Mouse (Mus musculus): ENCODE results near the gene Abcc10.

DNA sequence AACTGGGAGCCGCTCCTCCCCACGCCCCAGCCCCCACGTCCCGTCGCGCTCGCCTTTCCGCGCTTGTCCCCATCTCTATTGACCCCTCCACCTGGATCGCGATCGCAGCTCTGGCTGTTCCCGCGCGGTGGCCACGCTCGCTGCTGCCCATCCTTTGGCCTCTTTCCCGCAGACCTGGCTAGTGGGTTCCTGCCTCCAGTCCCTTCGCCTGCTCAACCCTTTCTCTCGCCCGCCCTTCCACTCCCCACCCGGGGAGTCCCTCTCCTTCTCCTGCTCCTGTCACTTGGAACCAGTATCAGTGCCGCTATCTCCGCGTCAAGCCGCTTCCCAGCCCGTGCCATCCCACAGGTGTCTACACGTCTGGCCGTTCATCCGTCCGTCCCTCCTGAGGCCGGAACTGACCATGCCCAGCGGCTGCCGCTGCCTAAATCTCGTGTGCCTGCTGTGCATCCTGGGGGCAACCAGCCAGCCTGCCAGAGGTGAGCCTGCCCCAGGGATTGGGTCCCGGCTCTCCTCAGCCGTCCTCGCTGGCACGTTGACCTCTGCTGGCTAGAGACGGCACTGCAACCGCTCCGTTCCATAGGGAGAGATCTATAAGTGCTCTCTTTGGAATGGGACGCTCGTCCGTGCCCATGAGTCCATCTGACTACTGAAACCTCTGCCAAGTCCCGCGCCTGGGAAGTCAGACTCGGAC is 29.8 kb downstream of the Abcc10 start:
- TF ChIP-seq POLR2A (IDR thresholded peaks at IDR 0.05; ENCODE audit: borderline replicate concordance, insufficient read depth, low read length) (no peak), CTCF (IDR thresholded peaks at IDR 0.05; ENCODE audit: borderline replicate concordance, insufficient read depth, low read depth, low read length) (peak; percentile 89)

Data from cerebellum, adult 2 months (tissue).